Mouse (Mus musculus): ENCODE results near the gene Cela3a. TPM values are rescaled to one million over a fixed set of nuclear protein-coding genes. Genes with fewer than 3 reads are reported as not detected.
A peak's percentile ranks its signal among the peaks of the same experiment; 100 is the strongest.

The Cela3a gene
- polyA plus RNA-seq, 1 experiment from 2014 or later = not detected

GRCm38 (mm10) chr4:137364826-137365225 is 44.8 kb downstream of the Cela3a start:
- Histone ChIP-seq H3K4me3 (ENCODE audit: low read length) (no peak overlapping the region), H3K4me2 (replicated peaks; ENCODE audit: low read depth, low read length) (no peak overlapping the region), H3K27ac (ENCODE audit: low read length) (no peak overlapping the region), H3K27me3 (ENCODE audit: insufficient read depth, low read length) (no peaks in the 10 kb centered on the region), H3K36me3 (ENCODE audit: insufficient read depth, low read length) (no peaks in the 10 kb centered on the region), H3K9ac (replicated peaks; ENCODE audit: low read length) (no peak overlapping the region), H3K9me3 (ENCODE audit: low read length) (no peaks in the 10 kb centered on the region), H3K4me1 (ENCODE audit: insufficient read depth, low read length) (peaks cover 12% of the 10 kb centered on the region)
- no peak for ATAC-seq (ENCODE audit: low FRiP score, low TSS enrichment)
- WGBS = 80% methylated on average over 6 of the region's 6 CpGs

GRCm38 (mm10) chr4:137360996-137361395 is 48.6 kb downstream of the Cela3a start:
- ATAC-seq (ENCODE audit: low FRiP score, low TSS enrichment) = no peak
- 74% methylated on average over 3 of the region's 3 CpGs for WGBS
- no peak overlapping the region for H3K4me2 ChIP-seq (replicated peaks; ENCODE audit: low read depth, low read length)

GRCm38 (mm10) chr4:137358291-137359002 is 51.1 kb downstream of the Cela3a start:
- 60% methylated on average over 14 of the region's 14 CpGs for WGBS
- Histone ChIP-seq H3K36me3 (ENCODE audit: insufficient read depth, low read length) (no peaks in the 10 kb centered on the region), H3K9ac (replicated peaks; ENCODE audit: low read length) (no peak overlapping the region), H3K4me1 (ENCODE audit: insufficient read depth, low read length) (peaks cover 19% of the 10 kb centered on the region), H3K9me3 (ENCODE audit: low read length) (no peaks in the 10 kb centered on the region), H3K4me2 (replicated peaks; ENCODE audit: low read depth, low read length) (no peak overlapping the region), H3K27me3 (ENCODE audit: insufficient read depth, low read length) (no peaks in the 10 kb centered on the region), H3K27ac (ENCODE audit: low read length) (no peak overlapping the region), H3K4me3 (ENCODE audit: low read length) (no peak overlapping the region)
- ATAC-seq (ENCODE audit: low FRiP score, low TSS enrichment) = no peak

More at GRCm38 (mm10) chr4:137360996-137361395, 48.6 kb downstream of the Cela3a start:
- Histone ChIP-seq H3K27ac (ENCODE audit: low read length) (no peak overlapping the region), H3K4me3 (ENCODE audit: low read length) (no peak overlapping the region), H3K27me3 (ENCODE audit: insufficient read depth, low read length) (no peaks in the 10 kb centered on the region), H3K9me3 (ENCODE audit: low read length) (no peaks in the 10 kb centered on the region), H3K9ac (replicated peaks; ENCODE audit: low read length) (no peak overlapping the region), H3K36me3 (ENCODE audit: insufficient read depth, low read length) (no peaks in the 10 kb centered on the region), H3K4me1 (ENCODE audit: insufficient read depth, low read length) (peaks cover 2% of the 10 kb centered on the region; the same call in 1 of the 2 replicates)

GRCm38 (mm10) chr4:137357517-137358254 is 51.9 kb downstream of the Cela3a start, which contains the start of gene Cdc42:
Gene Cdc42 (minus strand): TSS chr4:137357720.
- H3K9ac ChIP-seq (replicated peaks; ENCODE audit: low read length) = peak within 1 kb of the TSS; percentile 100
- no peaks in the 10 kb centered on the region for H3K9me3 ChIP-seq (ENCODE audit: low read length)
- H3K27me3 ChIP-seq (ENCODE audit: insufficient read depth, low read length) = no peaks in the 10 kb centered on the region
- peak within 1 kb of the TSS; percentile 66 for H3K4me2 ChIP-seq (replicated peaks; ENCODE audit: low read depth, low read length)
- WGBS = under 1% methylated on average over 35 of the region's 44 CpGs
- H3K27ac ChIP-seq (ENCODE audit: low read length) = peak within 1 kb of the TSS; percentile 97
- H3K36me3 ChIP-seq (ENCODE audit: insufficient read depth, low read length) = no peaks in the 10 kb centered on the region
- peaks cover 27% of the 10 kb centered on the region for H3K4me1 ChIP-seq (ENCODE audit: insufficient read depth, low read length)
- peak; percentile 97 for ATAC-seq (ENCODE audit: low FRiP score, low TSS enrichment)
- H3K4me3 ChIP-seq (ENCODE audit: low read length) = peak within 1 kb of the TSS; percentile 97

- peaks cover 34% of the 10 kb centered on the region for H3K4me1 ChIP-seq (ENCODE audit: insufficient read depth, low read length)
- H3K9me3 ChIP-seq (ENCODE audit: low read length) = no peaks in the 10 kb centered on the region
- H3K27ac ChIP-seq (ENCODE audit: low read length) = peak overlapping the region; percentile 97
- peak; percentile 85 for ATAC-seq (ENCODE audit: low FRiP score, low TSS enrichment)
- H3K4me3 ChIP-seq (ENCODE audit: low read length) = peak overlapping the region; percentile 97
- peak overlapping the region; percentile 66 for H3K4me2 ChIP-seq (replicated peaks; ENCODE audit: low read depth, low read length)
- H3K36me3 ChIP-seq (ENCODE audit: insufficient read depth, low read length) = 0 out of 2 replicates have a peak, but pooled peaks cover 2% of the 10 kb centered on the region
- 0% methylated on average over 28 of the region's 90 CpGs for whole genome bisulfite sequencing
- H3K27me3 ChIP-seq (ENCODE audit: insufficient read depth, low read length) = no peaks in the 10 kb centered on the region
- peak overlapping the region; percentile 100 for H3K9ac ChIP-seq (replicated peaks; ENCODE audit: low read length)
These were observed 52.7 kb downstream of the Cela3a start for GRCm38 (mm10) chr4:137356674-137357510.

Other genes starting within 250 kb of the Cela3a start
- gene Wnt4, start 132.3 kb downstream of the Cela3a start, polyA plus RNA-seq (2015; fragmentation: Nextera tagmentation; extraction: Ambion mirVana) = 7.9 and 10.8 TPM in 2 replicates
- gene Cdc42, start 52.1 kb downstream of the Cela3a start, polyA plus RNA-seq (2015; fragmentation: Nextera tagmentation; extraction: Ambion mirVana) = 739 and 758 TPM in 2 replicates
- not detected in 2 replicates for gene Cela3b, start 20.7 kb upstream of the Cela3a start, polyA plus RNA-seq (2015; fragmentation: Nextera tagmentation; extraction: Ambion mirVana)
- not detected in 2 replicates for gene 1700013G24Rik, start 43.5 kb upstream of the Cela3a start, polyA plus RNA-seq (2015; fragmentation: Nextera tagmentation; extraction: Ambion mirVana)
- gene Hspg2, start 59.0 kb upstream of the Cela3a start, polyA plus RNA-seq (2015; fragmentation: Nextera tagmentation; extraction: Ambion mirVana) = 39.6 and 41.7 TPM in 2 replicates
- gene Ldlrad2, start 164.8 kb upstream of the Cela3a start, polyA plus RNA-seq (2015; fragmentation: Nextera tagmentation; extraction: Ambion mirVana) = not detected in 2 replicates
- gene Usp48, start 184.0 kb upstream of the Cela3a start, polyA plus RNA-seq (2015; fragmentation: Nextera tagmentation; extraction: Ambion mirVana) = 62.9 and 69.8 TPM in 2 replicates

Data from kidney, embryonic 16.5 days (tissue).